Mouse (Mus musculus): ENCODE measurements around the gene Aifm2.

GRCm38 (mm10) chr10:61765558-61765957 is 50.5 kb downstream of the Aifm2 start:
- TF ChIP-seq HCFC1 (IDR thresholded peaks at IDR 0.05; ENCODE audit: borderline replicate concordance, insufficient read depth, low read length) (no peak), ZC3H11A (IDR thresholded peaks at IDR 0.05; ENCODE audit: borderline replicate concordance, low read depth, low read length) (no peak), MAFK (IDR thresholded peaks at IDR 0.05; ENCODE audit: insufficient read depth, low read depth, low read length) (no peak), ZNF384 (IDR thresholded peaks at IDR 0.05; ENCODE audit: low read depth, low read length) (no peak)

Data from ES-E14 (cell line).